Mouse (Mus musculus): ENCODE measurements around the gene Birc5.
"Not testable (repeated sequence)": the region's sequence is repeated elsewhere in the genome, so short reads cannot be mapped to it uniquely, and the experiment has no call there.

The Birc5 gene

GRCm38 (mm10) chr11:117848985-117849671, at the start of gene Birc5:
Gene Birc5 (plus strand): TSS chr11:117849251.
- no peak for DNase-seq (ENCODE audit: extremely low spot score, low read depth, low spot score)

- no peak for DNase-seq (ENCODE audit: extremely low spot score, low read depth, low spot score)
Observed at GRCm38 (mm10) chr11:117800038-117800437, 49.0 kb upstream of the Birc5 start.

GRCm38 (mm10) chr11:117801650-117802049, 47.4 kb upstream of the Birc5 start:
- no peak for DNase-seq (ENCODE audit: extremely low spot score, low read depth, low spot score)

GRCm38 (mm10) chr11:117803166-117803688, 45.8 kb upstream of the Birc5 start:
- no peak for DNase-seq (ENCODE audit: extremely low spot score, low read depth, low spot score)

GRCm38 (mm10) chr11:117806781-117807180, 42.3 kb upstream of the Birc5 start:
- no peak for DNase-seq (ENCODE audit: extremely low spot score, low read depth, low spot score)

- DNase-seq (ENCODE audit: extremely low spot score, low read depth, low spot score) = no peak
Observed at GRCm38 (mm10) chr11:117809407-117810311, 39.4 kb upstream of the Birc5 start, which contains the start of the genes Gm20708 and Syngr2. Gene Gm20708 (plus strand): TSS chr11:117809668. Gene Syngr2 (plus strand): TSS chr11:117809668.

- no peak for DNase-seq (ENCODE audit: extremely low spot score, low read depth, low spot score)
Observed at GRCm38 (mm10) chr11:117810401-117811046, 38.5 kb upstream of the Birc5 start.

- DNase-seq (ENCODE audit: extremely low spot score, low read depth, low spot score) = no peak
Observed at GRCm38 (mm10) chr11:117813867-117814266, 35.2 kb upstream of the Birc5 start.

- DNase-seq (ENCODE audit: extremely low spot score, low read depth, low spot score) = no peak
Observed at GRCm38 (mm10) chr11:117814704-117815366, 34.2 kb upstream of the Birc5 start.

GRCm38 (mm10) chr11:117815850-117816249, 33.2 kb upstream of the Birc5 start:
- not testable (repeated sequence) for DNase-seq (ENCODE audit: extremely low spot score, low read depth, low spot score)

GRCm38 (mm10) chr11:117816389-117816996, 32.6 kb upstream of the Birc5 start:
- no peak for DNase-seq (ENCODE audit: extremely low spot score, low read depth, low spot score)

- no peak for DNase-seq (ENCODE audit: extremely low spot score, low read depth, low spot score)
Observed at GRCm38 (mm10) chr11:117819095-117819494, 30.0 kb upstream of the Birc5 start.

GRCm38 (mm10) chr11:117820173-117820572, 28.9 kb upstream of the Birc5 start:
- no peak for DNase-seq (ENCODE audit: extremely low spot score, low read depth, low spot score)

- DNase-seq (ENCODE audit: extremely low spot score, low read depth, low spot score) = no peak
Observed at GRCm38 (mm10) chr11:117821868-117822267, 27.2 kb upstream of the Birc5 start.

GRCm38 (mm10) chr11:117822728-117823241, 26.3 kb upstream of the Birc5 start:
- DNase-seq (ENCODE audit: extremely low spot score, low read depth, low spot score) = no peak

GRCm38 (mm10) chr11:117823411-117823810, 25.6 kb upstream of the Birc5 start:
- DNase-seq (ENCODE audit: extremely low spot score, low read depth, low spot score) = no peak

- no peak for DNase-seq (ENCODE audit: extremely low spot score, low read depth, low spot score)
Observed at GRCm38 (mm10) chr11:117824060-117824969, 24.7 kb upstream of the Birc5 start.

- peak; percentile 71 for DNase-seq (ENCODE audit: extremely low spot score, low read depth, low spot score)
Observed at GRCm38 (mm10) chr11:117825333-117826101, 23.5 kb upstream of the Birc5 start, which contains the start of the genes Afmid and Tk1. Gene Afmid (plus strand): TSS chr11:117825924. Gene Tk1 (minus strand): TSS chr11:117826092.
